Mouse (Mus musculus) myocyte (in vitro differentiated cells): ENCODE results near the gene Lrpprc.

Experiments
- POLR2A ChIP-seq: IDR thresholded peaks from one replicate; pipeline ENCODE4 v1.6.1; 2011; ENCODE audit warnings: low read depth, mild to moderate bottlenecking, control low read depth, moderate library complexity; ENCODE audit not compliant: insufficient read length
- POLR2AphosphoS2 ChIP-seq: IDR thresholded peaks from one replicate; pipeline ENCODE4 v1.6.1; 2011; ENCODE audit warnings: low read depth, control low read depth; ENCODE audit not compliant: insufficient read length

DNA sequence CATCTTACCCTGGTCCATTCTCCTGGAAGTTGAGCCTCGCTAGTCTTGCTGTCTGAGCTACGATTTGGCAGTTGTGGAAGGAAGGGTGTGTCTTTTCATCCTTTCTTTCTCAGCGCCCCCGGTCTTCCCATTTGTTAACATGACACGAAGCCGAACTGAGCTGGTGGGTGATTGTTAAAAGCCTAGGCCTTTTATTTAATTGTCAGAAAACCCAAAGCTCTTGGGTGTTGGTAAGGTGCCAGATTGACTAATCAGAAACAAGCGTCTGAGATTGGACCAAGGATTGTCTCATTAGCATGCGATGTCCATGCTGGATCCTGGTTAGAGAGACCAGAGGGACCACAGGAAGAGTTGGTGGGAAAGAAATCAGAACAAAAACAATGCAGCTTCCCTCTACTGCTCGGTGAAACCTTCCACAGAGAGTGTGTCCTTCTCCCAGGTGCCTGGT, 25.4 kb upstream of the Lrpprc start:
- TF ChIP-seq POLR2A (no peak), POLR2AphosphoS2 (no peak)
